Mouse (Mus musculus) adrenal gland, adult 18-20 months (tissue): Measurements from ENCODE around the gene Syn3. TPM values are rescaled to one million over a fixed set of nuclear protein-coding genes. Genes with fewer than 3 reads are reported as not detected.

Experiments used
- DNase-seq, 2 experiments: peaks; one replicate each; pipeline ENCODE4 v3.0.0; 2021 to 2022; ENCODE audit warnings: low spot score in 2 of 2
- total RNA-seq, 2 experiments: library from RNA; stranded (reverse); gene quantifications; 1 replicate in 1 of 2; 2 replicates in 1 of 2; pipeline ENCODE4 v1.2.3; 2021

Gene Syn3
- total RNA-seq, 2 experiments from 2014 or later = 1.6 to 1.9 TPM

- DNase-seq = no peak
Measured at GRCm38 (mm10) chr10:86318552-86319140, 180.1 kb downstream of the Syn3 start.

DNA sequence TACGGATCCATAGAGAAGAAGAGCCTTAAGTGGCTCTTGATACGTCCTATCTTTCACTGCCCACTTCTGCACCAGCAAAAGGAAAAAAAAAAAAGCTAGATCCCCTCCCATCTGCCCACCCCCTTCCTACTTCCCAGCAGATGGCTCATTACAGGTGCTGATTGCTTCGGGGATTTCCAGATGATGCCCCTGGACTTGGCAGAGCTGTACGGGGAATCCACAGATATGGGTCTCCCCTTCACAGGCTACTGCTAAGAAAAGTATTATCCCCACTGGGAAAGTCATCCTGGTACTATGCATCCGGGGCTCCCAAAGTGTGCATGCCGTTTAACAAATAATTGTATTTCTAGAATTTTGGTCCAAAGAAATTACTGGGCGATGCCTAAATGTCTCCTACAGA, 181.1 kb downstream of the Syn3 start:
- DNase-seq = no peak

DNA sequence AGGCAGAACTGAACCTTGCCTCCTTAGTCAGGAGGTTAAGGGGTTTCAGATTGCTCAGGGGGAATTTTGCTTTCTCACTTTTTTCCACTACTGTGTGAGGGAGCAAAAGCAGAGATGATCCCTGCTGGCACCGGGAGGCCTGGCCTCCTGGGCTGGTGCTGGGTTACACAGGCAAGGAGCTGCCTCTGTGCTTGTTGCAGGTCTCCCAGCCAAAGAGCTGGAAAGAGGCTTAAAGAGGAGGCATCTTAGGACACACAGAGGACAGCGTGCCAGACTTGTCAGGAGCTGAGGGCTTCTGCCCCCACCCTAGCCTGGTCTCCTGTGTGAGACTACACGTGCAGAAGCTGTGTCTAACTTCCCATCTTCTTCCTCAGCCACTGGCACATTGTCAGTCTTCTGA, 183.2 kb downstream of the Syn3 start:
- DNase-seq = no peak

DNA sequence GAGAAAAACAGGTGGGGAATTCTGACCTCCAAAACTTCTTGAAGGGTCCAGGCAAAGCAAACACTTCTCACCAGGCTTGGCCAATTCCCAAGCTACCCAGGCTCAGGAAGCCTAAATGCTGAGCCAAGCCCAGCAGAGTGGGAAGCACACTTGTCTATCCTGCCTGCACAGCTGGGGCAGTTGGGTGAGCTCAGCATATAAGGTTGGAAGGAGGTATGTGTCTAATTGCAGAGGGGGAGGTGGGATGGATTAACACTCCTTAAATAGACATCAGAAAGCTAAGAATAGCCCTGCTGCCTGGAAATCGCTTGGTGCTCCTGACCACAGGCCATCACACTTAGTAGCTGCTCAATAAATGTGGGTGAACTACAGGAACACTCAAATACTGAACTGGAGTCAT, 185.2 kb downstream of the Syn3 start:
- DNase-seq = no peak

- no peak for DNase-seq
Measured at GRCm38 (mm10) chr10:86312976-86313375, 185.7 kb downstream of the Syn3 start.

DNA sequence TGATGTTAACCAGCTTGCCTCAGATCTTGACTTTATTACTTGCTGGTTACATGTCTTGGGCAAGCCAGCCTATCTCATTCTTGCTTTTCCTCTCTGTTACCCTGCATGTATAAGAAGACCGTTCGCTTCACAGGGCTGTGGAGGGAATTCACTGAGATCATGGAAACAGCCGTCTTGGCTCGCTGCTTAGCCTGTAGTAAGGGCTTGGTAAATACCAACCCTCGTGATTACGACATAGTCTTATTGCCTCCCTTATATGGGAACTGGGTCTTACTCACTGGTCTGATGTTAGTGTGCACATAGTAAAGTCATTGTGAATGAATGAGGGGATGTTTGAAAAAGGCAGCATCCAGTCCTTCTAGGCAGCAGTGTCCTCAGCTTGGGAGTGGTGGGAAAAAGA, 188.2 kb downstream of the Syn3 start:
- peak; percentile 12 to 54 for DNase-seq

- DNase-seq = no peak
Measured at GRCm38 (mm10) chr10:86307235-86307634, 191.5 kb downstream of the Syn3 start.

DNA sequence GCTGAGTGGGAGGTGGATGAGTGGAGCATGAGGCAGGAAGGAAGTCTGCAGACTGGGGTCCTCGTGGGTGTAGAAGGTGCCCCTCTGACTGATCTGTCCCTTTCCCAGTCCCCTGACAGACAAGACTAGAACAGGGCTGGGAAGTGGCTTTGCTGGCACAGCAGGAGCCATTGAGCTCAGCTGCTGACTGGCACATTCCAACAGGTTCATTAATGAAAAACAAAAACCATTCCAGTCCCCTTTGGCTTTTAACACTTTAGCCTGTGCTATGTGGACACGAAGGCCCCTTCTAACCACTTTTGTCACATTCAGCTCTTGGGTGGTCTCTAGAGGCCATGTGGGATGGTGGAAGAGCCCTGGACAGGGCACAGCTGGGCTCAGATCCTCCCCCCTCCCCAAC, 194.1 kb downstream of the Syn3 start:
- DNase-seq = no peak

- DNase-seq = no peak
Measured at GRCm38 (mm10) chr10:86303495-86303876, 195.2 kb downstream of the Syn3 start.

DNA sequence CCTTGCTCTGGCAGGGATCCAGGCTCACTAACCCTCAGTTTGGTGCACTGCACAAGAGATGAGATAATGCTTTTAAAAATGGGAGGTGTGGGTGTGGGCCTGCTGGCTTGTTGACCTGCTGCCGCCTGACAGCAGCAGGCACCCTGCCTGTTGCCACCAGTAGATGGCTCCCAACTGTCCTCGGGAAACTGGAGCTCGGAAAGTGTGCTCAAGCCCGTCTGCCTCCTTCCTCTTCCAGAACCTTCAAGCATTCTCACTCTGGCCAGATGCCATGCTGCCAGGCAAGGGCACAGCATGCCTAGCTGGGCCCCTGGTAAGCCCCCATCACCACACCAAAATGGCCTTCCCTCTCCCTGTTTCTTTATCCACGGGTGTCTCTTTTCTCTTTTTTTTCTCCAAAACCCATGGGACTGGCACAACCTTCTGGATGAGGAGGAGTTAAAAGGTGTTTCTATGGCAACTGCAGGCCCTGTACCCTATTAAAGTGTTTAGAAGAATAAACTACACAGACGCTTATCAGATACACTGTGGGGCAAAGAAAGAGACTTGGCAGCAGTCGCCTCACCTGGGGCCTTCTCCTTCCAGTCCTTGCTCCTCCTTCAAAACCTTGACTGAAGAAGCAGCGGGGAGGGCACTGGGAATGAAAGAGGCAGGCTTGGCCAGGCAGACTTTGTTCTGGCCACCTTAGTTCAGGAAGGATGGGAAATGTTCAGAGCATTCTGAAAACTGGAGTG, 195.8 kb downstream of the Syn3 start:
- DNase-seq = peak; percentile 70 to 76

DNA sequence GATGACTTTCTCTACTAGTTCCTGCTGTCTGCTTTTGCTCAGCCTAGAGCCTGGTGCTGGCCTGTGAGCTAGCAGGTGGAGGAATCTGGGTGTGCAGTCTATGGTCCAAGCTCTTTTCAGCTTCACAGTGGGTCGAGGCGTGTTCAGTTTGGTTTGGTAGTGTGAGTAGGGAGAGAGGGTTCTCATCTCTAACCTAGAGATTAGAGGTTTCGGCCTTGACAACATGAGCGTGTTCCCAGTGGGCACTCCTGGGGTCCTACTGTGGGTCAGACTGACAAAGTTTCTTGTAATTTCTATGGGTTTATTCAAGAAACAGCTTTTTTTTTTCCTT, 196.4 kb downstream of the Syn3 start:
- DNase-seq = no peak

DNA sequence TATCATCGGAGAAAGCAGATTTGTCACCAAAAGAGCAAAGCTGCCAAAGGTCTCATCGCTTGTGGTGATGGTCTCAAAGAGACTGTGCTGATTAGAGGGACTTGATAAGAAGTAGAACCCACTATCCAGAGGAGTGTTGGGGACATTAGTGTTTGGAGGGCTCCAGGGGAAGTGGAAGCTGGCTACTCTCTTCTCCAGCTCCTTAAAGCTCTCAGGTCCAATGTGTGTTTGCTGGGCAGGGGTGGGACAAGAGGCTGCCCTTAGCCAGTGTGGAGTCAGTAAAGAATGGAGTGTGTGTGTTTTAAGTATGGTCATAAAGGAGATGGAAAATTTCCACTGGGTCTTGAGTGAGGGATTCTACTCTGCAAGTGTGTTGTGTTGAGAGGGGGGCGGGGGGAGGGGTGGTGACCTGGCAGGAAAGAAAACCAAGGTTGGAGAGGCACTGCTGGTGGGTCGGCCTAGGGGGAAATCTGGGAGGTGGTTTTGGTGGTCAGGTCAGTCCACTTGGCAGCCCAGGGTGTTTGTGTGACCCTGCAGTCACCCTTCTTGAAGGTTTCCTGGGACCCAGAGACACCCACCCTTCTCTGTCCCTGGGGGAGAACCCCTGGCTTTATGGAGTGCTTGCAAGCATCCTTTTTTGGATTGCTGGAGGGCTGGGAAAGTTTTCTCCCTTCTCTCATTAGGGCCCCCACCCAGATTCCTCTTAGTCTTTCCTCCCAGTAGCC, 196.9 kb downstream of the Syn3 start:
- DNase-seq = no peak

GRCm38 (mm10) chr10:86301117-86301490, 197.6 kb downstream of the Syn3 start:
- DNase-seq = no peak

GRCm38 (mm10) chr10:86300293-86301116, 198.2 kb downstream of the Syn3 start, which contains the start of gene Timp3:
Gene Timp3 (plus strand): TSS chr10:86300372.
- peak; percentile 91 to 97 for DNase-seq

GRCm38 (mm10) chr10:86299795-86300194, 198.9 kb downstream of the Syn3 start:
- DNase-seq = no peak

DNA sequence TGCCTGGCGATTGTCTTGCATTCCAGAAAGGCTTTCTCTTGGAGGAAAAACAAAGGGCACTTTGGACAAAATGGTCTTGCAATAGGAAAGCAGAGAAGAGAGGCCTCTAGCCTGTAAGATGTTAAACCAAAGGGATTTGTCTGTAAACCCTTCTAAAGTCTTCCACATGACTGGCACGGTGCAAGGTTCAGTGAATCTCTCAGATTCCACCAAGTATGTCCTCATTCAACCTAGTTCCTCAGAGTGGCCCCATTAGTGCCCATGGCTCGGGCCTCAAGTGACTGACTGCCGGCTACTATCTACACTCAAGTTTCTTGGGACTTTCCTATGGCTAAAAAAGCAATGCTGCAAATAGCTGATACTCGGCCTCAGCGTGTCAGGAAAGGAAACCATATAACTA, 200.4 kb downstream of the Syn3 start:
- no peak for DNase-seq

DNA sequence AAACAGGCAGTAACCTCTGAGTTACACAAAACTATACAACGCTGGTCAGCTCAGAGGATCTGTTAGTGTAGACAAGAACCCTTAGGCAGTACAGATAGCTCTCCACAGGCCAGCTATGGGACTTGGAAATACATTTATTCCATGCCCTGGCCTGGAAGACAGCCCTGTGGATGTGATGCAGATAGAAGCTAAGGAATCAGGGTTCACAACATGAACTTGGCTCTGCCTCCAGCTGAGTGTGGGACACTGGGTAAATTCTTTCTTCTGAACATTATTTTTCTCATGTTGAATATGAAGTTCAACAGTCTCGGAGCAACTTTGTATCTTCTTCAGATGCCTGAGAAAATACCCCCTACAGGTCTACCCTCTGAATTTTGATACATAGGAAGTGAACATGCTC, 201.4 kb downstream of the Syn3 start:
- no peak for DNase-seq

GRCm38 (mm10) chr10:86296111-86296510, 202.6 kb downstream of the Syn3 start:
- peak; percentile 79 to 83 for DNase-seq

DNA sequence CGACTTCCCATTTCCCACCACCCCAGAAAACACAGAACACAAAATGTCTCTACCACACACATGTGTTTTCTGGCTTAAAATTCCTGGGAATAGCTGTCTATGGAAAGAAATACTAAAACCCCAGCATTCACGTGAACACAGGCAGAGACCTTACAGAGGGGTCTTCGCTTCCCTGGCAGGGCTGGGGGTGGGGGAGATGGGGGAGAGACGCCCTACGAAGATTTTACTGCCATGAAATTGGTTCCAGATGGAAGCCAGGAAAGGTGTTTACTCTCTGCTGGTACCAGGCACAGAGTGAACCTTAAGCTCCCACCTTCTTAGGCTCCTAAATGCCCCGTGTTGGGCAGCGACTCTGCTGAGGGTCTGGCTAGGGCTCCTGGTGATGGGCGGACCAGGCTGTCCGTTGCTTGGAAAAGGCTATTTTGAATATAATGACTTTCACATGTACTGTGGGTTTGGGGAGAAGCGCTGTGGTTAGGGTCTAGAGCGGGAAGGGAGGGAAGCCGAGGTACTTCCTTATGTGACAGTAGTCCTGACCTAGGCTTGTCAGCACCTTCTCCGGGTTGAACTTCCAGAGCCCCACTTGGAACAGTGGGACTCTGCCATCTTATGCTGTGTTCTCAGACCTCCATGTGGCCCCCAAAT, 203.1 kb downstream of the Syn3 start:
- DNase-seq = no peak

DNA sequence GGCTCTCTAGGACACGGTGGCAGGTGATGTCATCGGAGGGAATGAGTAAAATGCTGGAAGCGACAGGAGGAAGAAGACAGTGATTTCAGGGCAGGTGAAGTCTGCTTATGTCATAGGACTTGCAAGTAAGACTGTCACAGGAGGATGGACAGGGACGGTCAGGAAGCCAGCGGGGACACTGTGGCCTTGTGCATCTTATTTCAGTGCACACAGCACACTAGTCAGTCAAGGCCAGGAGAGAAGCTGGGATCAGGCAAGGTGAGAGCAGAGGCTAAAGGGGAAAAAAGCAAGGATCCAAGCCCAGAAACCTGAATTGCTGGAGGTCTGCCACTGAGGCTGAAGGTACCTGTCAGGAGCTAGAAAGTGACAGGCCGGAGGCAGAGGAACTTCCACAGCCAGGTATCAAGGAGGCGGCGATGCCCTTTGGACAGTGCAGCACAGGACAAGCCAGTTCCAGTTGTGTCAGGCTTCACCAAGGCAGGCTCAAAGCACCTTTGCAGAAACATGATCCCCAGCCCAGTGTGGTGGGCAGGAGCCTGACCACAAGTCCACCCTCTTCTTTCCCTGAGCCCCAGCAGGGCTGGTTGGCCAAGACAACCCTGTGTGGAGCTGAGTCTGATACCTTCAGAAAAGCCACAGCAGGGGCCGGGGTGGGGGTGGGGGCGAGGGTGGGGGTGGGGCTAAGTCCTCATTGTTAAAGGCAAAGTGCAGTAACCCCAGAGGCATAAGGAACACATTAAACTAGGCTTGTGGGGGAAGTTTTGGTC, 203.9 kb downstream of the Syn3 start:
- no peak for DNase-seq
